Mouse (Mus musculus): ENCODE results near the gene H2-Ab1. TPM values are rescaled to one million over a fixed set of nuclear protein-coding genes. Genes with fewer than 3 reads are reported as not detected.

Gene H2-Ab1
- polyA plus RNA-seq, 1 experiment = 1.8 TPM

DNA sequence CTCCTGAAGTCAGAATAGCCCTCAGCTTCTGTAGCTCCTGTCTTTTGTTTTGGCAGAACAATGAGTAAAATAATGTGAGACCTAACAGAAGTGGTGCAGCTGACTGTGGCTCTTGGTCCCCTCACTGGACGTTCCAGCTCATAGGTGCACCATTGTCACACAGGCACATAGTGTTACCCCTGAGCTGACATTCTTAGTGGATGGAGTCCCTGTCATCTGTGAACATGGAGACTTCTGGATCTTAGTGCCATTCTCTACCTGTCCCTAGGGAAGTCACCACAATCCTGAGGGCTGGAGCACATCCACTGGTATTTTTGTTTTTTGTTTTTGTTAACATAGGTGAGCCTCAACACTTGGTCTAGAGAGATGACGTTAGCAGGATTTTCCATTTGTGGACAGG lies 13.5 kb downstream of the H2-Ab1 start:
- H3K4me1 ChIP-seq = no peaks in the 10 kb centered on the region
- H3K36me3 ChIP-seq (replicated peaks; ENCODE audit: low read length) = no peaks in the 10 kb centered on the region
- TF ChIP-seq FLI1 (IDR thresholded peaks at IDR 0.05; ENCODE audit: low read length) = no peak
- no peak for TF ChIP-seq GATA1 (IDR thresholded peaks at IDR 0.05; ENCODE audit: borderline replicate concordance, low read length)
- peaks cover 30% of the 10 kb centered on the region for H3K27me3 ChIP-seq (replicated peaks)
- no peaks in the 10 kb centered on the region for H3K9me3 ChIP-seq
- no peak overlapping the region for H3K4me3 ChIP-seq (replicated peaks)

GRCm38 (mm10) chr17:34272102-34272501 lies 14.6 kb downstream of the H2-Ab1 start:
- H3K27me3 ChIP-seq (replicated peaks) = peaks cover 29% of the 10 kb centered on the region
- no peaks in the 10 kb centered on the region; the same call in 1 of the 2 replicates for H3K9me3 ChIP-seq
- no peaks in the 10 kb centered on the region for H3K4me1 ChIP-seq
- TF ChIP-seq GATA1 (IDR thresholded peaks at IDR 0.05; ENCODE audit: borderline replicate concordance, low read length) (no peak), FLI1 (IDR thresholded peaks at IDR 0.05; ENCODE audit: low read length) (no peak)
- no peak overlapping the region for H3K4me3 ChIP-seq (replicated peaks)
- no peaks in the 10 kb centered on the region for H3K36me3 ChIP-seq (replicated peaks; ENCODE audit: low read length)

GRCm38 (mm10) chr17:34280499-34281038 lies 23.1 kb downstream of the H2-Ab1 start:
- Histone ChIP-seq H3K4me1 (peaks cover 5% of the 10 kb centered on the region; the same call in 1 of the 2 replicates), H3K27me3 (replicated peaks) (peaks cover 8% of the 10 kb centered on the region), H3K9me3 (peaks cover 5% of the 10 kb centered on the region; the same call in 1 of the 2 replicates), H3K4me3 (replicated peaks) (no peak overlapping the region), H3K36me3 (replicated peaks; ENCODE audit: low read length) (no peaks in the 10 kb centered on the region)
- TF ChIP-seq FLI1 (IDR thresholded peaks at IDR 0.05; ENCODE audit: low read length) (no peak), GATA1 (IDR thresholded peaks at IDR 0.05; ENCODE audit: borderline replicate concordance, low read length) (no peak)

- H3K4me3 ChIP-seq (replicated peaks) = no peak overlapping the region
- TF ChIP-seq GATA1 (IDR thresholded peaks at IDR 0.05; ENCODE audit: borderline replicate concordance, low read length) (no peak), FLI1 (IDR thresholded peaks at IDR 0.05; ENCODE audit: low read length) (no peak)
- peaks cover 13% of the 10 kb centered on the region for H3K4me1 ChIP-seq
- H3K9me3 ChIP-seq = peaks cover 5% of the 10 kb centered on the region; the same call in 1 of the 2 replicates
- peaks cover 8% of the 10 kb centered on the region for H3K27me3 ChIP-seq (replicated peaks)
- H3K36me3 ChIP-seq (replicated peaks; ENCODE audit: low read length) = no peaks in the 10 kb centered on the region
These were observed 24.3 kb downstream of the H2-Ab1 start for GRCm38 (mm10) chr17:34281836-34282235.

GRCm38 (mm10) chr17:34285371-34285770 lies 27.9 kb downstream of the H2-Ab1 start:
- TF ChIP-seq GATA1 (IDR thresholded peaks at IDR 0.05; ENCODE audit: borderline replicate concordance, low read length) (no peak), FLI1 (IDR thresholded peaks at IDR 0.05; ENCODE audit: low read length) (no peak)
- peaks cover 8% of the 10 kb centered on the region for H3K27me3 ChIP-seq (replicated peaks)
- H3K36me3 ChIP-seq (replicated peaks; ENCODE audit: low read length) = no peaks in the 10 kb centered on the region
- no peak overlapping the region for H3K4me3 ChIP-seq (replicated peaks)
- H3K4me1 ChIP-seq = peaks cover 21% of the 10 kb centered on the region
- no peaks in the 10 kb centered on the region for H3K9me3 ChIP-seq

DNA sequence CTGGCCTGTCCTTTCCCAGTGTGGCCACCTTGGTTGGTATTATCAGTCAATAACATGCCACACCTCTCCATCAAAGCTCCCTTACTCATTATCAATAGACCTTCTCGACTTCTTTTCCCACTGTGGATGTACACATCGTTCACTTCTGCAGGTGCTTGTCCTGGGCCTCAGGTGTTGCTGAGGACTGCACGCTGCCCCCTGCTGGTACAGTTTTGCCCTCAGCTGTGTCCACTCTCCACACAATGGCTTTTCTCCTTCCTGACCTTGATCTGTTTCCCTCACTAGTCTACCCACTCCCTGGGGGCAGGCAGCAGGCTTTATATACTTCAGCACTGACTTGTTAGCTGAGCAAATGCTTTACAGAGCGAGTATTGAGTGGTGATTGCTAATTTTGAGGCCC lies 28.4 kb downstream of the H2-Ab1 start:
- Histone ChIP-seq H3K27me3 (replicated peaks) (peaks cover 8% of the 10 kb centered on the region), H3K9me3 (no peaks in the 10 kb centered on the region), H3K36me3 (replicated peaks; ENCODE audit: low read length) (no peaks in the 10 kb centered on the region), H3K4me1 (peaks cover 21% of the 10 kb centered on the region), H3K4me3 (replicated peaks) (no peak overlapping the region)
- TF ChIP-seq FLI1 (IDR thresholded peaks at IDR 0.05; ENCODE audit: low read length) = no peak

DNA sequence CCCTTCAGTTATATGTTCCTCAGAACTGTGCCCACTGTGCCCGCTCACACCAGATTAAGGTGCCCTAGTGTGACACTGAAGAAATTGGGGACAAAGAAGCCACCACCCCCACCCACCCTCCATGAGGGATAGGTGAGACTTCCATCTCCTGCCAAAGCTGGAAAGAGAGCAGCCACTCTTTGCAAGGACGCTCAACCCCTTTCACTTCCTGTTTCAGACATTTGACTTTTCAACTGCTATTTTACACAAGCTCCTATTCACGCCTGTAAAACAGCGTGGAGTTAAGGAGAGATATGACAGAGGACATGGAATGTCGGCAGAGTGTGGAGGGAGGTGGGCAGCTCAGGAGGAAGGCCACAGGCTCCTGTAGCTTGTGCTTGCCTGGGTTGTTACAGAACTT lies 29.0 kb downstream of the H2-Ab1 start:
- no peaks in the 10 kb centered on the region for H3K36me3 ChIP-seq (replicated peaks; ENCODE audit: low read length)
- peaks cover 27% of the 10 kb centered on the region for H3K4me1 ChIP-seq
- peaks cover 6% of the 10 kb centered on the region for H3K27me3 ChIP-seq (replicated peaks)
- H3K9me3 ChIP-seq = no peaks in the 10 kb centered on the region
- no peak overlapping the region for H3K4me3 ChIP-seq (replicated peaks)
- TF ChIP-seq FLI1 (IDR thresholded peaks at IDR 0.05; ENCODE audit: low read length) (no peak), GATA1 (IDR thresholded peaks at IDR 0.05; ENCODE audit: borderline replicate concordance, low read length) (no peak)

GRCm38 (mm10) chr17:34286999-34287398 lies 29.5 kb downstream of the H2-Ab1 start:
- TF ChIP-seq FLI1 (IDR thresholded peaks at IDR 0.05; ENCODE audit: low read length) = no peak
- no peak for TF ChIP-seq GATA1 (IDR thresholded peaks at IDR 0.05; ENCODE audit: borderline replicate concordance, low read length)
- Histone ChIP-seq H3K4me3 (replicated peaks) (peak overlapping the region; percentile 46), H3K4me1 (peaks cover 31% of the 10 kb centered on the region), H3K36me3 (replicated peaks; ENCODE audit: low read length) (no peaks in the 10 kb centered on the region), H3K9me3 (no peaks in the 10 kb centered on the region), H3K27me3 (replicated peaks) (peaks cover 4% of the 10 kb centered on the region)

GRCm38 (mm10) chr17:34287648-34288047 lies 30.2 kb downstream of the H2-Ab1 start, which contains the start of gene H2-Aa:
H2-Aa (minus strand) TSS chr17:34287823.
- H3K9me3 ChIP-seq = no peaks in the 10 kb centered on the region
- peaks cover 2% of the 10 kb centered on the region for H3K27me3 ChIP-seq (replicated peaks)
- H3K4me3 ChIP-seq (replicated peaks) = peak within 1 kb of the TSS; percentile 46
- TF ChIP-seq FLI1 (IDR thresholded peaks at IDR 0.05; ENCODE audit: low read length) (no peak), GATA1 (IDR thresholded peaks at IDR 0.05; ENCODE audit: borderline replicate concordance, low read length) (no peak)
- no peaks in the 10 kb centered on the region for H3K36me3 ChIP-seq (replicated peaks; ENCODE audit: low read length)
- peaks cover 34% of the 10 kb centered on the region for H3K4me1 ChIP-seq

DNA sequence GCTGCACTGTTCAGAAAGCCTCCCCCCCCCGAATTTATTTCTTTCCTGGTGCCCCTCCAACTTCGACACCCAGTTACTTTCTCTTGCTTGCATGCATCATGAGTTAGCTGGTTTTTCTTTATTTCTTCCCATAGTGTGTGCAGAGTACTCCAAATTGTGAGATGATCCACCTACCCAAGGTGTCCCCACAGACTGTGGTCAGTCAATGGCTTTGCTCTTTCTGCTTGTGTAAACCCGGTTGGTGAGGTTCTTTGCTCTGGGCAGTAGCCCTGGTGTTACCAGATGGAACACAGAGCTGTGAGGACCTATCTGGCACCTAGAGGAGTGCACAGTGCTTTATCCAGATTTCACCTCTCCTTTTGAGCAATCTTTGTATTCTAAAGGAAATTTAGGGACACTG lies 30.6 kb downstream of the H2-Ab1 start:
- H3K9me3 ChIP-seq = no peaks in the 10 kb centered on the region
- no peak overlapping the region for H3K4me3 ChIP-seq (replicated peaks)
- no peak for TF ChIP-seq GATA1 (IDR thresholded peaks at IDR 0.05; ENCODE audit: borderline replicate concordance, low read length)
- TF ChIP-seq FLI1 (IDR thresholded peaks at IDR 0.05; ENCODE audit: low read length) = no peak
- H3K4me1 ChIP-seq = peaks cover 34% of the 10 kb centered on the region
- peaks cover under 1% of the 10 kb centered on the region for H3K27me3 ChIP-seq (replicated peaks)
- no peaks in the 10 kb centered on the region for H3K36me3 ChIP-seq (replicated peaks; ENCODE audit: low read length)
